Mouse (Mus musculus): Measurements from ENCODE around the gene Ap1m2. TPM values are rescaled to one million over a fixed set of nuclear protein-coding genes. Genes with fewer than 3 reads are reported as not detected.
"Not testable (repeated sequence)": the region's sequence is repeated elsewhere in the genome, so short reads cannot be mapped to it uniquely, and the experiment has no call there.

The Ap1m2 gene
- polyA plus RNA-seq, 1 experiment: 95.6 TPM

DNA sequence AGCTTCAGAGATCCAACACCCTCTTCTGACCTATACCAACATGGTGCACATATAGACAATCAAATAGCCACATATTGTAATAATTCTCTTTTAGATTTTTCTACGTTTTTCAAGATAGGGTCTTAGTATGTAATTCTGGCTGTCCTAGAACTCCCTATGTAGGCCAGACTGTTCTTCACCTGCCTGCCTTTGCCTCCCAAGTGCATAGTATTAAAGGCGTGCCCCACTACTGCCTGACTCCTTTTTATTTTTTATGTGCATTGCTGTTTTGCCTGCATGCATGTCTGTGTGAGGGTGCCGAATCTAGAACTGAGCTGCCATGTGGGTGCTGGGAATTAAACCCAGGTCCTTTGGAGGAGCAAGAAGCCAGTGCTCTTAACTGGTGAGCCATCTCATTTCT, 19.9 kb downstream of the Ap1m2 start:
- WGBS: 85% methylated on average over 3 of the region's 3 CpGs
- no peak for DNase-seq (ENCODE audit: low read depth, low spot score)

- DNase-seq (ENCODE audit: low read depth, low spot score): not testable (repeated sequence)
Observed at GRCm38 (mm10) chr9:21291868-21292267, 20.3 kb downstream of the Ap1m2 start.

GRCm38 (mm10) chr9:21291022-21291787, 20.9 kb downstream of the Ap1m2 start, which contains the start of gene Cdkn2d:
Gene Cdkn2d, minus strand, starts transcription at chr9:21291407.
- WGBS: under 1% methylated on average over 51 of the region's 51 CpGs
- DNase-seq (ENCODE audit: low read depth, low spot score): peak; percentile 100

More at GRCm38 (mm10) chr9:21291868-21292267, 20.3 kb downstream of the Ap1m2 start:
- whole genome bisulfite sequencing: 7% methylated on average over 7 of the region's 7 CpGs

- WGBS: 1% methylated on average over 20 of the region's 20 CpGs
- DNase-seq (ENCODE audit: low read depth, low spot score): no peak
Observed at GRCm38 (mm10) chr9:21290589-21290988, 21.5 kb downstream of the Ap1m2 start.

GRCm38 (mm10) chr9:21289337-21289671, 22.8 kb downstream of the Ap1m2 start:
- 74% methylated on average over 2 of the region's 2 CpGs for WGBS
- no peak for DNase-seq (ENCODE audit: low read depth, low spot score)

DNA sequence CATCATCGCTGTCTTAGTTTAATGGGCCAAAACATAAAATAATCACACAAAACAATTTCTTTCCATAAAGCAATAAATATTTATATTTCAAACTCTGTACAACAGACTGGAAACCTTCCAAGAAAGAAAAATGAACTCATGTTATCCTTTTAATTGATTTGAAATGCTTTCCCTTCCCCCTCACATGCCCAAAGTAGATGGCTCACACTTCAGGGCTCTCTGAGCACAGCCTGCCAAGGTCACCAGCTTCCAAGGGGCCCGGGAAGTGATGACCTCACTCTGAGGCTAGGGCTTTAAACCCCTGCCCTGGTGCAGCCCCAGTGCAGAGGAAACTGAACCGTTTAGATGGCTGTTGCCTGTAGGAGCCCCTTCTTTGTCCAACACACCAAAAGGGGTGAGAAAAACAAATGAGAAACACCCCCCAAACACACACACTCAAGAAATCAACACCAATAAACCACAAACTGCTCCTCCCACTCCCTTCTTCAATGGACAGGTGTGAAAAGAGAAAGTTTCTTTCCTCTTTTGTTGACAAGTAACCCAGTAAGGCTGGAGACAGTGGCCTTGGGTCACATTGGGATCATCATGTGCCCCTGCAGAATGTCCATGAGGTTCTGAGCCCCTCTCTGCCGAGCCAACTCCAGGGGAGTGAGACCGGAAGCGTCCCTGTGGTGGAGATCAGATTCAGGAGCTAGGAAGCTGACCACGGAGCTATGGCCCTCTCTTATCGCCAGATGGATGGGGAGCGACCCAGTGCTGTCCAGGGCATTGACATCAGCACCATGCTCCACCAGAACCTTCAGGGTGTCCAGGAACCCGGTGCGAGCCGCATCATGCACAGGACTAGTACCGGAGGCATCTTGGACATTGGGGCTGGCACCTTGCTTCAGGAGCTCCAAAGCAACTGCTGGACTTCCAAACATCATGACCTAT, 23.5 kb downstream of the Ap1m2 start:
- 70% methylated on average over 13 of the region's 13 CpGs for WGBS
- DNase-seq (ENCODE audit: low read depth, low spot score): no peak

DNA sequence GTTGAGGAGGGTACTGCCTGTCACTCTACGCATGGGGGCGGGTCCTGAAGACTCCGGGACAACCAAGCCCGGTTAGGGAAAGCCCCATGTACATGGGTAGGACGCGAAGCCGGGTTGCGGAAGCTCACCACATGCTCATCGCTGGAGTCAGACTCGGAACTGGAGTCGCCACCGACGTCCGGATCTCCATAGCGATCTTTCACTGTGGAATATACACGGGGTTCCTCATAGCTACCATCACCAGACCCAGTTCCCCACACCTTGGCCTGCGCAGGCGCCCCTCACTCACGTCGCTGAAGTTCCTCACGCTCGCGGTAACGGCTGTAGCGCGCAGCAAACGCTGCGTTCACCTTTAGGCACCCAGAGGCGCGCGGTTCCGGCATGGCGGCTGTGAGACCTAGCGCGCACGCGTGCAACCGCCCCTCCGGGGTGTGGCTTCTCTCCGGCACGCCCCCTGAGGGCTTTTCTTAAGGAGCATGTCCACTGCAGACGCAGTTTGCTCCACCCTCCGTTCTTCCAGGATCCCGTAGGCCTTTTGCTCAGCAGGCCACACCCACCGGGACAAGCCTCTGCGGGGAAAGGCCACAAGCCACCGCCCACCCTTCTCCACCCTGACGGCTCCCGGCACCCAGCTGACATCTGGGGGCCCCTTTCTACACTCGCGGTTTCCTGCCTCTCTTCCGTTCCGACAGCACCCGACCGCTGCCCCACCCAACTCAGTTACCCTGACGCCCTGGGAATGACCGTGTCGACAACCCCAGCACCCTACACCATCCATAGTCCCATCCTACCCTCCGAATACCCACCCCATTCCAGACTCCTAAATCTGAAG, 24.4 kb downstream of the Ap1m2 start, which contains the start of gene Kri1:
TSS of gene Kri1 (minus strand) at position 399 of the 832 bp plus-strand sequence.
- WGBS: under 1% methylated on average over 59 of the region's 59 CpGs
- DNase-seq (ENCODE audit: low read depth, low spot score): peak; percentile 97

DNA sequence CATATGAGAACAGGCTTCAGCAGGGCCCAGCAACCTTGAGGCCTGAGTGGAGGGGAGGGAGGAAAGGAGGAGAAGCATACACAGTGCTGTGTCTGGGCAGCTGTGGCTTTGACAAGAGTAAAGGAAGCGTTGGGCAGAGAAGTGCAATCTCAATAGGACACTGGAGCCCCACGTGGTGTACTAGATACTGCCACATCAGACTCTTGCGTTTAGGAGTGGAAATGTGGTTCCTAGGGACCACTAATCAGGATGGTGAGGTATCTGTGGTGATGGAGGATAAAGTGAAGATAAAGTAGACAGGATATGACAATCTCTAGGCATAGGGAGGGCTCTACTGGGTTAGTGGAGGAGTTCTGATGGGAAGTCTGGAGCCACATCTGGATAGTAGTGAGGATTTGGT, 25.4 kb downstream of the Ap1m2 start:
- WGBS: 40% methylated on average over 3 of the region's 3 CpGs
- DNase-seq (ENCODE audit: low read depth, low spot score): no peak

DNA sequence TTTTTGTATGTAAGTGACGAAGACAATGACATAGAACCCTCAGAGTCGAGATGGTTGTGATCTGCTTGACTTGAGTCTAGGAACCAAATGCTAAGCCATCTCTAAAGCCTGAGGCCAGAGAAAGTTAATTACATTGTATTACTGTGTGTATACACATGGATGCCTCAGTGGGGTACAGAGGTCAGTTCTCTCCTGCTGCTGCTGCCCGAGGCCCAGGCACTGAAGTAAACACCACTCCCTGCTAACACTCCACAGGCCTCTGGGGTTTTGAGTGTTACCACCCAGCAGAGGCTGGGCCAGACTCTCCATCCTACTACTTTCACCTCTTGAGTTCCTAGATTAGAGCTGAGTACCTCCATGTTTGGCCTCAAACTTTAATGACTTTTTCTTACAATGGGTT, 28.1 kb downstream of the Ap1m2 start:
- DNase-seq (ENCODE audit: low read depth, low spot score): no peak
- WGBS: 53% methylated on average over 3 of the region's 3 CpGs

GRCm38 (mm10) chr9:21283591-21283990, 28.5 kb downstream of the Ap1m2 start:
- no peak for DNase-seq (ENCODE audit: low read depth, low spot score)
- WGBS: 91% methylated on average over 5 of the region's 5 CpGs

DNA sequence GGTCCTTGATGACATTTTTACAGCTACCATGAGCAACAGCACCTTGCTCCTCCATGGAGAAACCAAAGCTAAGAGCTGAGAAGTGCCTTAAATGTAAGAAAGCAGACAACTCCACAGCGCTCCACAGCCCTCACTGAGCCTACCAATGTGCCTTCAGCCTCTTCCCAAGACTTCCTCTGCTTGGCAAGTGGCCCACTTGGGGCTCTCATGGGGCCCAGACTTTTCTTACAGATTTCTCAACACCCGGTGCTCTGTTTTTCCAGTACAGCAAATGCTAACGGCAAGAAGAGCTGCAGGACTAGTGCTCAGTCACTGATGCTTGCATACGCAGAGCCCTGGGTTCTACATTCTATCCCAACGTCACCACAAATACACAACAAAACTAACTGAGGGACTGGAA, 34.4 kb downstream of the Ap1m2 start:
- 91% methylated on average over 5 of the region's 5 CpGs for WGBS
- no peak for DNase-seq (ENCODE audit: low read depth, low spot score)

DNA sequence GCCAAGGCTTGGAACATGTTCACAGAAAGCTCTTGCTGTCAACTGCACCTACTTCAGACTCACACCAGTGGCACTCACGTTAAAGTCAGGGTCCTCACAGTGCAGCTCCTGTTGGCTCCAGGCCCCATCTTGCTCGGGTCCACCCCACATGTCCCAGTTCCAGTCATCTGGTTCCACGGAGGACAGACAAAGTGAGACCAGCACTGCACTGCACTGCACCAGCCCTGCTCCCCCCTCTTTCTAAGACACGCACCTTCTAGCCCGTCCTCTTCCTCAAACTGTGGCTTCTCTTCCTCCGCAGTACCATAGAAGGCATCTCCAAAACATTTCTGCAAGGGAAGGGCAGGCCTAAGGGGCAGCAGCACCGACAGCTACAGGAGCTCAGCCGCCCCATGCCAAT, 35.8 kb downstream of the Ap1m2 start:
- DNase-seq (ENCODE audit: low read depth, low spot score): no peak
- WGBS: 79% methylated on average over 8 of the region's 8 CpGs

DNA sequence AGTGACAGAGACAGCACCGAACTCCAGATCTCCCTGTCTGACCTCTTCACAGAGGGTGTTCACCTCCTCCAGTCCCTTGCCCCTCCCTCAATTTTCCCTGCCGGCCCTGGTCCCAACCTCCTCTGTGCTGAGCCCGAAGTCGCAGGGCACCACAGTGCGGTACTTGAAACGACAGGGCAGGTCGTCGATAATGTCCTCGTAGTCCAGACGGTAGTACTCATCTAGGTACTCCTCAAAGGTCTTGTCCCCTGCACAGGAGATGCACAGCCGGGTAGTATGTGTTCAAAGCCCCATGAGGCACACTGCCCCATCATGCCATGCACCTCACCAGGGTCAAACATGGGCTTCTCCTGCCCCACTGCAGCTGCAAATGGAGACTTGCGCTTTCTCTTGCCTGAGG, 36.4 kb downstream of the Ap1m2 start:
- 85% methylated on average over 12 of the region's 12 CpGs for WGBS
- no peak for DNase-seq (ENCODE audit: low read depth, low spot score)

DNA sequence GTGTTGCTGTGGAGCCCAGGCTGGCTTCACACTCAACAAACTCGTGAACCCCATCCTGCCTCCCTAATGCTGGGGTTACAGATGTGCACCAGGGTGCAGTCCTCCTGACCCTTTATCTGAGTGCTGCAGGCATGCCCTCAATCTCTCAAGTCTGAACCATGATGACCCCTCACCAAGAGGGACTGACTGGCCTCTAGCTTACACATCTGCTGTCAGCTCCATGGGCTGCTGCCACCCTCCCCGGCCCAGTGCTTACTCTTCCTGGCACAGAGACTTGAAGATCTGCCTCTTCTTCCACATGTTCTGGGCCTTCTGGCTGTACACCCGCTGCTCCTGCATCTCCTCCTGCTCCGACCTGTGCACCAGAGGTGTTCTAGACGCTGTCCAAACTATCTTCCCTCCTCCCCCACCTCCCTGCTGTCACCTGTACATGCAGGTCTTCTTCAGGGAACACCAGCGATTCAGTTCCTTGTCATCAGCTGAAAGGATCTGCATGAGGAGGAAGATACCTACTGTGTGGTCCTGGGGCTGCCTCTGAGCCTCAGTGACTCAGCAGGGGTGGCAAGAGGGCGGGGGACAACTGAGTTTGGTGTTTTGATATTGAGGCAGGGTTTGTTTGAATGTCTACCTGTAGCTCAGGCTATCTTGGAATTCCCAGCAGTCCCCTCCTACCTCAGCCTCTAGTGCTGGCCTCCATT, 37.0 kb downstream of the Ap1m2 start:
- WGBS: 73% methylated on average over 7 of the region's 7 CpGs
- no peak for DNase-seq (ENCODE audit: low read depth, low spot score)

GRCm38 (mm10) chr9:21274336-21274735, 37.8 kb downstream of the Ap1m2 start:
- no peak for DNase-seq (ENCODE audit: low read depth, low spot score)
- WGBS: 87% methylated on average over 3 of the region's 3 CpGs

DNA sequence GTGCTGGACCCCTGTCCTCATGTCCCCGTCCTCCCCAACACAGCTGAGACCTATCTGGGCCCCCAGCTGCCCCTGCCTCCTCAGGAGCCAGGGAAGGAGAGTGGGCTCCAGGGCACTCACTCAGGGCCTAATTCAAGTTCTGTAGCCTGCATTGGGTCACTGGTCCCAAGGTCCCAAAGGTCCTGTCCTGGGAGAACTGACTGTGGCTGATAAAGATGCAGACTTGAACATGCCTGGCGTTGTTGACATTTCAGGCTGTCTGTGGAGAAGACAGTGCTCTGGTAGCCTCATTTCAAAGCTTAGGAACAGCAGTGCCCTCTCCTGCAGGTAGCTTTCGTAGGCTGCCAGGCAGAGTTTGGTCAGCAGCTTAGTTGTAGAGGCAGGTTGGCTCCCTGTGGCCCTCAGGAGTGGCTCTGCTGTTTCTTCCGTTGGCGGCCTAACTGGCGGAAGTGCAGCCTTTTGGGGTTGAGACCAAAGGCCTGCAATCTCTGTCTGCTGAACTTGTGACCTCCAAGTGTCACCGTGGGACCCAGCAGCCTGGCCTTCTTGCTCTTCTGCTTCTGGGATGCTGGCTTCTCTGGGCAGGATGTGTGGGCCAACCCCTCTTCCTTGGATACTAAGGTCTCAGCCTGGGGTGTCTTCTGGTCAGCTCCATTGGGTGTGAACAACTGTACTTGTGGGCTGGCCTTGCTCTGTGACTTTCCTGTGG, 38.5 kb downstream of the Ap1m2 start:
- no peak for DNase-seq (ENCODE audit: low read depth, low spot score)
- WGBS: 76% methylated on average over 7 of the region's 7 CpGs

- WGBS: 73% methylated on average over 8 of the region's 8 CpGs
- DNase-seq (ENCODE audit: low read depth, low spot score): no peak
Observed at GRCm38 (mm10) chr9:21273094-21273493, 39.0 kb downstream of the Ap1m2 start.

GRCm38 (mm10) chr9:21272391-21272790, 39.7 kb downstream of the Ap1m2 start:
- 89% methylated on average over 9 of the region's 9 CpGs for WGBS
- DNase-seq (ENCODE audit: low read depth, low spot score): no peak

GRCm38 (mm10) chr9:21269590-21269989, 42.5 kb downstream of the Ap1m2 start:
- 73% methylated on average over 5 of the region's 5 CpGs for WGBS
- not testable (repeated sequence) for DNase-seq (ENCODE audit: low read depth, low spot score)
